Mouse (Mus musculus) hindbrain, embryonic 13.5 days (tissue): ENCODE data around the gene Prim1. TPM values are rescaled to one million over a fixed set of nuclear protein-coding genes. Genes with fewer than 3 reads are reported as not detected.

ENCODE experiments used
- ATAC-seq: fragments of 200-750 bp; cut with Nextera tagmentation; 2 replicates; pipeline ENCODE4 v1.8.0; 2017; ENCODE audit warnings: moderate TSS enrichment; ENCODE audit not compliant: low FRiP score
- H3K27ac ChIP-seq: fragments of 300-500 bp; sonication (generic); 2 replicates; pipeline ENCODE4 v1.5.1; 2015; ENCODE audit warnings: inconsistent platforms, mild to moderate bottlenecking, moderate library complexity
- H3K27me3 ChIP-seq: fragments of 300-500 bp; sonication (generic); 2 replicates; pipeline ENCODE4 v1.6.1; 2015; ENCODE audit warnings: mild to moderate bottlenecking, inconsistent platforms
- H3K36me3 ChIP-seq: fragments of 300-500 bp; sonication (generic); 2 replicates; pipeline ENCODE4 v1.6.1; 2015; ENCODE audit warnings: mild to moderate bottlenecking, inconsistent platforms
- H3K4me1 ChIP-seq: fragments of 300-500 bp; sonication (generic); replicated peaks from 2 replicates; pipeline ENCODE4 v1.6.1; 2015; ENCODE audit warnings: inconsistent platforms
- H3K4me2 ChIP-seq: fragments of 300-500 bp; sonication (generic); 2 replicates; pipeline ENCODE4 v1.6.1; 2015; ENCODE audit warnings: inconsistent platforms, mild to moderate bottlenecking, moderate library complexity
- H3K4me3 ChIP-seq: fragments of 300-500 bp; sonication (generic); 2 replicates; pipeline ENCODE4 v1.5.1; 2015; ENCODE audit warnings: mild to moderate bottlenecking, inconsistent platforms
- H3K9ac ChIP-seq: fragments of 300-500 bp; sonication (generic); 2 replicates; pipeline ENCODE4 v1.6.1; 2015; ENCODE audit warnings: mild to moderate bottlenecking, inconsistent platforms
- H3K9me3 ChIP-seq: fragments of 300-500 bp; sonication (generic); 2 replicates; pipeline ENCODE4 v1.6.1; 2016; ENCODE audit warnings: inconsistent platforms
- WGBS: fragments of 180-500 bp; shearing (Covaris S2); methylation state at CpG from one replicate; pipeline ENCODE4 v1.1.7; 2015; 5-methylcytosine and 5-hydroxymethylcytosine counted together
- polyA plus RNA-seq: library from polyadenylated mRNA; unstranded; fragments of >200 nt; fragmentation: Nextera tagmentation; extraction: Ambion mirVana; gene quantifications from 2 replicates; pipeline ENCODE4 v1.2.1, GENCODE M21; 2015

Prim1 gene
- 33.9 and 39.4 TPM in 2 replicates for polyA plus RNA-seq

DNA sequence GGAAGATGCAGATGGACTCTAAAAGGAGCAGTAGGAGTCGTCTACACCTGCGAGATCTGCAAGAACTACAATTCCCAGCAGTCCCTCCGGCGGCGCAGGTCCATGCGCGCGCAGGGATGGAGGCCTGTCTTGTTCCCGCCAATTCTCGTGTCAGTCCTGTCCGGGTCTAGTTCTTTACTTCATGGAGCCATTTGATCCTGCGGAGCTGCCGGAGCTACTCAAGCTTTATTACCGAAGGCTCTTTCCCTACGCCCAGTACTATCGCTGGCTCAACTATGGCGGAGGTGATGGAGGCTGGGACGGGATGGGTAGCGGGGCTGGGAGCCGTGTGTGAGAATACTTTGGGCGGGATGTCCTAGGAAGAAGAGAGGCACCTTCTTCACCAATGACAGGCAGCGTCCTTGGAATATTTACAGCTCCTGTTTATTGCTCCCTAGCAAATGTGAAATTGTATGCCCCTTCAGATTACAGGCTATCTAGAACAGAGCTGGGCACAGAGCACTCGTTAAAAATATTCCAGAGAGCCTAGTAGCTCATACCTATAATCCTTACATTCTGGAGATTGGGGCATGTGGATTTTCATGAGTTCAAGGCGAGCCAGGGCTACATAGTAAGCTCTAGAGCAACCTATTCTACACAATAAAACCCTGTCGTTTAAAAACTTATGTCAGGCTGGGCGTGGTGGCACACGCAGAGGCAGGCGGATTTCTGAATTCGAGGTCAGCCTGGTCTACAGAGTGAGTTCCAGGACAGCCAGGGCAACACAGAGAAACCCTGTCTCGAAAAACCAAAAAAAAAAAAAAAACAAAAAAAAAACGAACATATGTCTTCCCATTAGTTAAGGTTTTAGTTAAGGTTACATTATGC lies at the start of gene Prim1:
Prim1 (plus strand) TSS at position 101 of the 867 bp plus-strand sequence.
- H3K27me3 ChIP-seq: no peaks in the 10 kb centered on the region
- 7% methylated on average over 31 of the region's 31 CpGs for WGBS
- peak; percentile 95 for ATAC-seq
- H3K36me3 ChIP-seq: peaks cover 16% of the 10 kb centered on the region
- no peaks in the 10 kb centered on the region for H3K9me3 ChIP-seq
- H3K4me3 ChIP-seq: peak within 1 kb of the TSS; percentile 69
- H3K4me2 ChIP-seq: peak within 1 kb of the TSS; percentile 70
- H3K9ac ChIP-seq: peak within 1 kb of the TSS; percentile 79
- 0 out of 2 replicates have a peak within 1 kb of the TSS, but pooled peaks have one; percentile 55 for H3K27ac ChIP-seq
- peaks cover 4% of the 10 kb centered on the region; the same call in 1 of the 2 replicates for H3K4me1 ChIP-seq

DNA sequence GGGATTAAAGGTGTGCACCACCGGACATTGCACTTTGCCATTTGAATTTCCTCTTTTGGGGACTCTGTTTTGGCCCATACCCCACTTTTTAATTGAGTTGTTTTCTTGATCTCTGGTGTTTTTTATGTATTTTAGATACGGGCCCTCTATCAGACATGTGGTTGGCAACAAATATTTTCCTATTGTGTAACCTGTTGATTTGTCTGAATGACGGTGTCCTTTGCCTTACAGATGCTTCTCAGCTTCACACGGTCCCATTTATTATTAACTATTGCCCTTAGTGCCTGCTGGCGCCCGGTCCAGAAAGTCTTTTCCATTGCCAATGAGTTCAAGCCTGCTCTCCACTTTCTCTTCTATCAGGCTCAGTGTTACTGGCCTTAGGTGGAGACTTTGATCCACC lies 48.5 kb upstream of the Prim1 start:
- no peak overlapping the region for H3K9ac ChIP-seq
- no peaks in the 10 kb centered on the region for H3K27me3 ChIP-seq
- no peak overlapping the region for H3K4me2 ChIP-seq
- no peaks in the 10 kb centered on the region for H3K4me1 ChIP-seq
- no peaks in the 10 kb centered on the region for H3K36me3 ChIP-seq
- H3K27ac ChIP-seq: no peak overlapping the region
- 93% methylated on average over 6 of the region's 6 CpGs for WGBS
- H3K4me3 ChIP-seq: no peak overlapping the region
- H3K9me3 ChIP-seq: no peaks in the 10 kb centered on the region
- no peak for ATAC-seq

DNA sequence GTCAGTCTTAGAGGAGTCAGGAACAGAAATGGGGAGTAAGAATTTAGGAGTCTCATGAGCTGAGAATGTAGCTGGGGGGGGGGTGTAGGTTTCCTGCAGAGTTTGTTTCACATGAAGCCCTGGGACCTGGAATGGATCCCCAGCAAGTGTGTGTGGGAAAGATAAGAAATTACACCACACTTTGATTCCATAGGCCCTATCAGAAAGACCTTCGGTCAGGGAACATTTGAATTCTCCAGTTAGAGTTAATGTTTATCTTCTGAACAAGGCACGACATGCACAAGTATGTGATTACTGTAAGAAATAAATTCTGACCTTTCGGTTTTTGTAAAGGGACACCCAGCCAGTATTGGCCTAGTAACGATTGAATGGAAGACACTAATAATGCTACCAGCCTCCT lies 45.1 kb upstream of the Prim1 start:
- Histone ChIP-seq H3K9ac (no peak overlapping the region), H3K27me3 (no peaks in the 10 kb centered on the region), H3K36me3 (no peaks in the 10 kb centered on the region), H3K27ac (no peak overlapping the region), H3K9me3 (no peaks in the 10 kb centered on the region), H3K4me2 (no peak overlapping the region), H3K4me3 (no peak overlapping the region), H3K4me1 (no peaks in the 10 kb centered on the region)
- ATAC-seq: no peak
- 90% methylated on average over 4 of the region's 4 CpGs for WGBS

DNA sequence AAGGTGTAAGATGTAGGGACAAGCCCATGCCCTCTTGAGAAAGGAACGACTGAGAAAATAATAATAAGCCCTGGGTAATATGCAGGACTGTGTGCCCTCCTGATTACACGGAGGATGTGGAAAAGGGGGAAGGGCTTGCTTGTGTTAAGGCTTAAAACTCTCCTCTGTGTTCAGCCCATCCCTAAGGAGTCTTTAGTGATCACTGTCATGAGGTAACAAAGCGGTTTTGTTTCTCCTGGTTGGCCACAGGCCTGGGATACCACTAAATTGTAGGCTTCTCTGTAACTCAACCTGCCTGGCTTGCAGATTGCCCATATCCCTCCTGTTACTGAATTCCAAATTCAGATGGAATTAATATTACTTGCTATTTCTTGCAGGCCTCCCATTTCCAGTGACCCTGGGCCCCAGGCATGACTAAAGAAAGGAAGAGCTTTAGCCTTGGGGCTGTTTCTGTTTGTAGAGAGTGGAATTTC lies 44.6 kb upstream of the Prim1 start:
- Histone ChIP-seq H3K27me3 (no peaks in the 10 kb centered on the region), H3K4me2 (no peak overlapping the region), H3K9ac (no peak overlapping the region), H3K27ac (no peak overlapping the region), H3K4me1 (no peaks in the 10 kb centered on the region), H3K36me3 (no peaks in the 10 kb centered on the region), H3K4me3 (no peak overlapping the region), H3K9me3 (no peaks in the 10 kb centered on the region)
- 58% methylated on average over 3 of the region's 3 CpGs for WGBS
- ATAC-seq: no peak

DNA sequence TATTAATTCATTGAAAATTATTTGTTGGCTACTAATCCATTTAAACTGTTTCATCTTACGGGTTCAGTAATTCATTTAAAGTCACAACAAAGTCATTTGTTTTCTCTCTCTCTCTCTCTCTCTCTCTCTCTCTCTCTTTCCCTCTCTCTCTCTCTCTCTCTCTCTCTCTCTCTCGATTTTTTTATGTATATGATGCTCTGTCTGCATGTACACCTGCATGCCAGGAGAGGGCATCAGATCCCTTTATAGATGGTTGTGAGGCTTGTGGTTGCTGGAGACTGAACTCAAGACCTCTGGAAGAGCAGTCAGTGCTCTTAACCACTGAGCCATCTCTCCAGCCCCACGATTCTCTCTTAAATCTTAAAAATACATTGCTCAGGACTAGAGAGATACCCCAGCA lies 43.8 kb upstream of the Prim1 start:
- no peak for ATAC-seq
- Histone ChIP-seq H3K4me2 (no peak overlapping the region), H3K9ac (no peak overlapping the region), H3K27me3 (no peaks in the 10 kb centered on the region), H3K9me3 (no peaks in the 10 kb centered on the region), H3K4me1 (no peaks in the 10 kb centered on the region), H3K36me3 (no peaks in the 10 kb centered on the region), H3K4me3 (no peak overlapping the region), H3K27ac (no peak overlapping the region)
- WGBS: 69% methylated on average over 3 of the region's 3 CpGs

DNA sequence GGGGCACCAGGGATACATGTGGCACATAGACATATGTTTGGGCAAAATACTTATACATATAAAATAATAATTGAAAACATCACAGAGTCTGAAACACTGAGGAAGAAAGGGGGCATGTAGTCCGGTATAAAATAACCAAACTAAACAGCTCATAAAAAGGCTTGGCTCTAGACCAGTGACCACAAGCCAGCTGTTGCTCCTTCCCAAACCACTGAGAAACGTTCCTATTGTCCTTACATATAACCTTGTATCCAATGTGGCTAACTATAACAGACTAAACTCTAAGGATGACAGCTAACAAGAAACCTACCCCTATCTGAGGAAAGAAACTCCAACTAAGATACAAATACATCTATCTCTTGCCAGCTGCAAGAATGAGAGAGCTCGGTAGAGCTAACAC lies 40.9 kb upstream of the Prim1 start:
- Histone ChIP-seq H3K27ac (no peak overlapping the region), H3K9me3 (no peaks in the 10 kb centered on the region), H3K9ac (no peak overlapping the region), H3K4me1 (no peaks in the 10 kb centered on the region), H3K27me3 (no peaks in the 10 kb centered on the region), H3K4me2 (no peak overlapping the region), H3K36me3 (no peaks in the 10 kb centered on the region), H3K4me3 (no peak overlapping the region)
- no peak for ATAC-seq
- 80% methylated on average over 3 of the region's 3 CpGs for WGBS

DNA sequence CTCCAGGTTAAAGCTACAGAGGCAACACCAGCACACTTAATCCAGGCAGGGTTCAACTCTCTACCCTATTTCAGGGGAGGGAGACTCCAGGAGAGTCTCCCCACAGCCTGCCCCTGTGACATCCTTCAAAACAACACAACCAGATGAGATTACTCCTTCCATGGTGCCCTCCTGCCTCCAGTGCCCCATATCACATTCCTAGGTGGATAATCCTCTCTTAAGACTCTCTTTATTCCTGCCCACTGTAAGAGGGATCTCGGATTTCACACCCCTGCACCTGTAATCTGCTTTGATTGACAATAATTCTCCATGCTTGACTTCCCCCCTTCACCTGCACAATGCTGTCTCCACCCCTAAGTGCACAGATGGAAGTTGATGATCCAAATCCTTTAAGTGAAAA lies 39.5 kb upstream of the Prim1 start:
- no peaks in the 10 kb centered on the region for H3K27me3 ChIP-seq
- no peak overlapping the region for H3K27ac ChIP-seq
- H3K4me1 ChIP-seq: no peaks in the 10 kb centered on the region
- no peak overlapping the region for H3K4me2 ChIP-seq
- H3K36me3 ChIP-seq: no peaks in the 10 kb centered on the region
- ATAC-seq: no peak
- H3K4me3 ChIP-seq: no peak overlapping the region
- WGBS: 29% methylated on average over 1 of the region's 1 CpGs
- no peak overlapping the region for H3K9ac ChIP-seq
- H3K9me3 ChIP-seq: no peaks in the 10 kb centered on the region

DNA sequence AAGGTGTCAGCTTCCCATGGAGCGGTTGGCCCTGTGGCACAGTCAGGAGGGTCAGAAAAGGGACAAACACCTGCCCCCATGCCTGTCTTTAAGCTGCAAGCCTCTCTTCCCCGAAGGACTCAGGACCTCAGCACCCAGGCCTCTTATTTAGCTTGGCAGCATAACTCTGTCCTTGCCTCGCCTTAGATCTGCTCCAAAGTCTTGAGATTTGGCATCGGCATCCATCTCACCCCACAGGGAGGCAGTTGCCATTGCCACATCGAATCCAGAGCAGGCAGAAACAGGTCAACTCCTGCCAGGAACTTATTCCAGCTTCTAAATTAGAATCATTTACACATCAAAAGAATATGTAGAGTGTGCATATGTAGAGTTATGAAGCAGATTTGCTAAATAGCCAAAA lies 30.3 kb upstream of the Prim1 start:
- 69% methylated on average over 5 of the region's 5 CpGs for WGBS
- Histone ChIP-seq H3K27ac (no peak overlapping the region), H3K4me1 (peaks cover 20% of the 10 kb centered on the region), H3K4me2 (no peak overlapping the region), H3K36me3 (no peaks in the 10 kb centered on the region), H3K4me3 (no peak overlapping the region), H3K9me3 (no peaks in the 10 kb centered on the region), H3K27me3 (no peaks in the 10 kb centered on the region), H3K9ac (no peak overlapping the region)
- no peak for ATAC-seq

DNA sequence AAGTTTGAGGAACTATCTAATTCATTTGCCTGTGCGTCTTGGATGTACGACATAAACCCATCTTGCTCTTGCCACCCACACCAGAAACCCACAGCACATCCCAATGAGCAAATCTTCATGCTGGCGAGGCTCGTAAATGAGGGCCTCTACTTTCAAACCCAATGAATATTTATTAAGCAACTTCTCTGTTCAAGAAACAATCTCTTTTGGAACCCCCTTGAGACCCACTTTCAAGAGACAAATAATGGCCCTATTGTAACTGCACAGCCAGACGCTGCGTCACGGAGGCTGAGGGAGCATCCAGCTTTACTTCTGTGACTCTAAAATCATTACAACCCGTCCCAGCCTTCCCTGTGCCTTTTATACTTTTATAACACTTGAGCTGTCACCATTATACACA lies 29.4 kb upstream of the Prim1 start:
- Histone ChIP-seq H3K9me3 (no peaks in the 10 kb centered on the region), H3K4me1 (peaks cover 20% of the 10 kb centered on the region), H3K27ac (0 out of 2 replicates have a peak overlapping the region, but pooled peaks have one; percentile 44), H3K27me3 (no peaks in the 10 kb centered on the region), H3K36me3 (no peaks in the 10 kb centered on the region), H3K4me3 (no peak overlapping the region), H3K4me2 (no peak overlapping the region), H3K9ac (no peak overlapping the region)
- WGBS: 9% methylated on average over 8 of the region's 8 CpGs
- 0 out of 2 replicates have a peak, but pooled peaks have one; percentile 32 for ATAC-seq

DNA sequence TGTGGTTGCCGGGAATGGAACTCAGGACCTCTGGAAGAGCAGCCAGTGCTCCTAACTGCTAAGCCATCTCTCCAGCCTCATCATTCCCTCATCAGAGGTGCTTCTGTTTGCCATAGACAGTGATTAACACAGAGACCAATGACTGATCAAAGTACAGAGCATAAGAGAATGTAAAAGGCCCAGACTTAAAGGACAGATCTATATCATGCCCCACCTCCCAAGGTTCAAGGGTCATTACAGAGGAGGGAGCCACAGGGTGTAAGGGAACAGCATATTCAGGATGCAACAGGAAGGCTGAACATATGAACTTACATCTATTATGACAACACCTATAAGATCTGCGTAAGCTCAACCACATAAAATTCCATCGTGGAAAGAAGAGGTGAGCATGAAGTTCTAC lies 18.3 kb upstream of the Prim1 start:
- Histone ChIP-seq H3K27me3 (no peaks in the 10 kb centered on the region), H3K9me3 (no peaks in the 10 kb centered on the region), H3K4me3 (no peak overlapping the region), H3K4me2 (no peak overlapping the region), H3K4me1 (no peaks in the 10 kb centered on the region), H3K9ac (no peak overlapping the region), H3K36me3 (no peaks in the 10 kb centered on the region), H3K27ac (no peak overlapping the region)
- WGBS: 92% methylated on average over 3 of the region's 3 CpGs
- no peak for ATAC-seq

DNA sequence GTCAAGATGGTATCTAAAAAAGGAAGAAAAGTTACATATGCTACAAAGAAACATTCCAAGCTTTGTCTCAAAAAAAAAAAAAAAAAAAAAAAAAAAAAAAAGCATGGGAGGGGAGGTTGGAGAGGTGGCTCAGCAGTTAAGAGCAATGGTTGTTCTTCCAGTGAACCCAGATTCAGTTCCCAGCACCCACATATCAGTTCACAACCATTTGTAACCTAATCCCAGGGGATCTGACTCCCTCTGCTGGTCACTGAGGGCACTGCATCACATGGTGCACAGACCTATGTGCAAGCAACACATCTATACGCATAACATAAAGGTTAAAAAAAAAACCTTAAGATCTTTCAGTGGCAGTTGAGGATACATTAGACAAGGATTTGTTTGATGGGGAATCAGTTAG lies 16.7 kb upstream of the Prim1 start:
- H3K27ac ChIP-seq: no peak overlapping the region
- H3K27me3 ChIP-seq: no peaks in the 10 kb centered on the region
- no peak for ATAC-seq
- no peaks in the 10 kb centered on the region for H3K9me3 ChIP-seq
- H3K36me3 ChIP-seq: no peaks in the 10 kb centered on the region
- H3K4me1 ChIP-seq: no peaks in the 10 kb centered on the region
- H3K4me2 ChIP-seq: no peak overlapping the region
- whole genome bisulfite sequencing: 97% methylated on average over 1 of the region's 1 CpGs
- no peak overlapping the region for H3K4me3 ChIP-seq
- H3K9ac ChIP-seq: no peak overlapping the region

DNA sequence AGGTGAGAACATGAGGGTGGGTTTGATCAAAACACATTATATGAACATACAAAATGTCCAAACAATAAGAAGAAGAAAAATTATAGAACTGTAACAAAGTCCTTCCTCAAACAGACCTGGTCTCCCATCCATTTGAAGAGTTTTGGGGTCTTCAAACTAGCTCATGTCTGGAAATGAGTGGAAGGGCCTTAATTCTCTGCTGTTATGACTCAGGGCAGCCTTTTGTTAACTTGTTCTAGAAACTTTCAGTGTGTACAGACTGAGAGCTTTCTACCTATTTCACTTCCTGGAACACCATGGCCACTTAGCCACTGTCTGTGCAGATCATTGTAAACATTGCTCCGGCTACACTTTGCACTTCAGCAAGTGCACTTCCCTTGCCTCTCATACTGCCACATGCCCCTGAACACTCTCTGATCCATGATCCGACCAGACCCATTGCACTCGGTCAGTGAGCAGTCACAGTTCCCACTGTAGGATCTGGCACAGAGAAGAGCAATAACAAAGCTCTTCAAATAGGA lies 11.6 kb upstream of the Prim1 start:
- WGBS: 86% methylated on average over 3 of the region's 3 CpGs
- H3K27ac ChIP-seq: no peak overlapping the region
- no peak overlapping the region for H3K4me3 ChIP-seq
- ATAC-seq: no peak
- no peaks in the 10 kb centered on the region for H3K9me3 ChIP-seq
- H3K4me1 ChIP-seq: no peaks in the 10 kb centered on the region
- no peak overlapping the region for H3K9ac ChIP-seq
- H3K4me2 ChIP-seq: no peak overlapping the region
- no peaks in the 10 kb centered on the region for H3K36me3 ChIP-seq
- no peaks in the 10 kb centered on the region for H3K27me3 ChIP-seq

DNA sequence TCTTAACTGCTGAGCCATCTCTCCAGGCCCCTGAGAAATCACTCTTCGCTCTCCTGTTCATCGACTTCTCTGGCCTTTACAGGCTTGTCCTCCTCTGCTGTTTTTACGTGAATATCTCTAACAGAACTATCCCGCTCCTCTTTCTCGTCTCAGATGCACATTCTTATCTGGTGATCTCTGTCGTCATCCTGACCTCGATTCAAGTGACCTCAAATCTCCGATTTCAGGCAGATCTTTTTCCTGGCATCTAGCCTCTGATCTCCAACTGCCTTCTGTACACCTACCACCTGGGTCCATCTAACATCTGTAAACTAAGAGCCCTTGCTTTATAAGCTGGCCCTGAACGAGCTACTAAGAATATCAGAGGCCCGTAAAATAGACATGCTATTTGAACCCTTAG lies 10.1 kb upstream of the Prim1 start:
- Histone ChIP-seq H3K9me3 (no peaks in the 10 kb centered on the region), H3K4me3 (no peak overlapping the region), H3K4me1 (no peaks in the 10 kb centered on the region), H3K4me2 (no peak overlapping the region), H3K36me3 (no peaks in the 10 kb centered on the region), H3K27ac (no peak overlapping the region), H3K27me3 (no peaks in the 10 kb centered on the region), H3K9ac (no peak overlapping the region)
- WGBS: 90% methylated on average over 10 of the region's 10 CpGs
- ATAC-seq: no peak
